19 mouse cellular contexts compared by ENCODE assay signal in genomic region chr4:132051321-132052275, GRCm38 (mm10). TPM values are rescaled to one million over a fixed set of nuclear protein-coding genes. Genes with fewer than 3 reads are reported as not detected.
DNase-seq lines count a peak whose midpoint lies in the region; ATAC-seq lines count a peak whose summit lies in the region.
"Had no signal": no experiment of that assay in that cellular context is flagged by ENCODE, and none has a peak within 500 bp of the region (broad histone marks: within the 10 kb centered on the region; RNA-seq: fewer than 3 reads in every experiment).

No protein-coding gene starts in this region.

- no peaks in the 10 kb centered on the region for H3K9me3 ChIP-seq in hindbrain, embryonic 11.5 days (ENCODE audit: control insufficient read depth, low read length)
- no peaks in the 10 kb centered on the region for H3K9me3 ChIP-seq in hindbrain, embryonic 14.5 days (ENCODE audit: control insufficient read depth, low read length)
- no peaks in the 10 kb centered on the region for H3K9me3 ChIP-seq in midbrain, embryonic 14.5 days (ENCODE audit: control insufficient read depth, low read length)
- no peaks in the 10 kb centered on the region for H3K9me3 ChIP-seq in midbrain, embryonic 15.5 days
- H3K9me3 ChIP-seq: embryonic facial prominence, embryonic 10.5 days; limb, embryonic 13.5 days; lung, embryonic 15.5 days had no signal

- H3K27ac ChIP-seq in hindbrain, embryonic 11.5 days (ENCODE audit: low read depth, low read length), result peak overlapping the region; percentile 59; the same call in 1 of the 2 replicates
- H3K27ac ChIP-seq in hindbrain, embryonic 14.5 days, result no peak overlapping the region
- no peak overlapping the region for H3K27ac ChIP-seq in midbrain, embryonic 14.5 days (replicated peaks; ENCODE audit: low read depth, low read length)
- no peak overlapping the region for H3K27ac ChIP-seq in midbrain, embryonic 15.5 days
- H3K27ac ChIP-seq: embryonic facial prominence, embryonic 10.5 days; limb, embryonic 13.5 days; lung, embryonic 15.5 days; macrophage had no signal

- H3K36me3 ChIP-seq in hindbrain, embryonic 11.5 days (ENCODE audit: control insufficient read depth, insufficient read depth, low read length), result no peaks in the 10 kb centered on the region
- H3K36me3 ChIP-seq in hindbrain, embryonic 14.5 days (replicated peaks; ENCODE audit: control insufficient read depth, insufficient read depth), result no peaks in the 10 kb centered on the region
- H3K36me3 ChIP-seq in midbrain, embryonic 14.5 days (ENCODE audit: control insufficient read depth, insufficient read depth, low read length), result no peaks in the 10 kb centered on the region
- no peaks in the 10 kb centered on the region for H3K36me3 ChIP-seq in midbrain, embryonic 15.5 days (replicated peaks)
- H3K36me3 ChIP-seq: embryonic facial prominence, embryonic 10.5 days; limb, embryonic 13.5 days; lung, embryonic 15.5 days had no signal

- no peaks in the 10 kb centered on the region; the same call in 1 of the 2 replicates for H3K27me3 ChIP-seq in hindbrain, embryonic 11.5 days (ENCODE audit: control insufficient read depth, insufficient read depth, low read length)
- no peaks in the 10 kb centered on the region for H3K27me3 ChIP-seq in hindbrain, embryonic 14.5 days (ENCODE audit: control insufficient read depth, insufficient read depth, low read length)
- no peaks in the 10 kb centered on the region; the same call in 1 of the 2 replicates for H3K27me3 ChIP-seq in midbrain, embryonic 14.5 days (ENCODE audit: control insufficient read depth, insufficient read depth, low read length)
- no peaks in the 10 kb centered on the region for H3K27me3 ChIP-seq in midbrain, embryonic 15.5 days (replicated peaks)
- H3K27me3 ChIP-seq: lung, embryonic 15.5 days had no signal

- H3K4me2 ChIP-seq in hindbrain, embryonic 11.5 days (replicated peaks; ENCODE audit: low read depth, low read length), result no peak overlapping the region
- no peak overlapping the region for H3K4me2 ChIP-seq in hindbrain, embryonic 14.5 days (replicated peaks)
- no peak overlapping the region for H3K4me2 ChIP-seq in midbrain, embryonic 14.5 days (ENCODE audit: low read length)
- no peak overlapping the region for H3K4me2 ChIP-seq in midbrain, embryonic 15.5 days
- H3K4me2 ChIP-seq: limb, embryonic 13.5 days; lung, embryonic 15.5 days had no signal

- no peak overlapping the region for H3K9ac ChIP-seq in hindbrain, embryonic 11.5 days (ENCODE audit: low read depth, low read length)
- no peak overlapping the region for H3K9ac ChIP-seq in hindbrain, embryonic 14.5 days
- no peak overlapping the region for H3K9ac ChIP-seq in midbrain, embryonic 14.5 days (replicated peaks; ENCODE audit: low read length)
- H3K9ac ChIP-seq in midbrain, embryonic 15.5 days, result no peak overlapping the region
- H3K9ac ChIP-seq: limb, embryonic 13.5 days; lung, embryonic 15.5 days had no signal

- H3K4me3 ChIP-seq in hindbrain, embryonic 11.5 days (ENCODE audit: low read depth, low read length), result no peak overlapping the region
- H3K4me3 ChIP-seq in hindbrain, embryonic 14.5 days (replicated peaks; ENCODE audit: low read length), result no peak overlapping the region
- no peak overlapping the region for H3K4me3 ChIP-seq in midbrain, embryonic 14.5 days (replicated peaks; ENCODE audit: low read depth, low read length)
- no peak overlapping the region for H3K4me3 ChIP-seq in midbrain, embryonic 15.5 days
- H3K4me3 ChIP-seq: embryonic facial prominence, embryonic 10.5 days; limb, embryonic 13.5 days; lung, embryonic 15.5 days; myocyte had no signal

- WGBS in hindbrain, embryonic 11.5 days, result 68% methylated on average over 10 of the region's 10 CpGs
- WGBS in hindbrain, embryonic 14.5 days, result 41% methylated on average over 10 of the region's 10 CpGs
- 35% methylated on average over 10 of the region's 10 CpGs for WGBS in midbrain, embryonic 14.5 days
- WGBS in midbrain, embryonic 15.5 days, result 45% methylated on average over 10 of the region's 10 CpGs

- 0 out of 2 replicates have a peak, but pooled peaks cover 2% of the 10 kb centered on the region for H3K4me1 ChIP-seq in hindbrain, embryonic 11.5 days (replicated peaks; ENCODE audit: control insufficient read depth, insufficient read depth, low read length)
- H3K4me1 ChIP-seq in hindbrain, embryonic 14.5 days (replicated peaks; ENCODE audit: control insufficient read depth, insufficient read depth, low read length), result peaks cover 15% of the 10 kb centered on the region
- peaks cover 28% of the 10 kb centered on the region for H3K4me1 ChIP-seq in midbrain, embryonic 14.5 days (ENCODE audit: control insufficient read depth, insufficient read depth, low read length)
- peaks cover 19% of the 10 kb centered on the region for H3K4me1 ChIP-seq in midbrain, embryonic 15.5 days

- peak; percentile 49 for ATAC-seq in hindbrain, embryonic 11.5 days (ENCODE audit: low FRiP score)
- ATAC-seq in hindbrain, embryonic 14.5 days (ENCODE audit: low FRiP score), result no peak
- ATAC-seq in midbrain, embryonic 14.5 days (ENCODE audit: low FRiP score, low TSS enrichment), result no peak
- ATAC-seq in midbrain, embryonic 15.5 days (replicated peaks), result no peak

- DNase-seq in embryo, embryonic 10.5 days (ENCODE audit: low spot score), result peak; percentile 33
- DNase-seq in embryo, embryonic 10 days (ENCODE audit: low spot score), result no peak
- DNase-seq in hindbrain, embryonic 11.5 days (ENCODE audit: low spot score), result peak; percentile 70
- DNase-seq in hindbrain, embryonic 14.5 days (ENCODE audit: low spot score), result no peak
- peak; percentile 64 for DNase-seq in midbrain, embryonic 14.5 days
- peak; percentile 71 for DNase-seq in retina, embryonic 14.5 days (ENCODE audit: low spot score)
- no peak for DNase-seq in cerebellum, adult 11 months
- DNase-seq: heart, adult 11 months; kidney, adult 18-20 months; kidney, postnatal 36 days; layer of hippocampus, adult 9-11 months; right cerebral cortex, postnatal 25 days; thymus, postnatal 36 days had no signal

RNA-seq across cellular contexts. Expression of gene Gm10300, which starts 22.9 kb away (rescaled TPM):
- 0.06 and 0.08 TPM in 2 replicates for polyA plus RNA-seq in hindbrain, embryonic 11.5 days (2014; fragmentation: Nextera tagmentation; extraction: Ambion mirVana)
- polyA plus RNA-seq in hindbrain, embryonic 14.5 days (2014; fragmentation: Nextera tagmentation; extraction: Ambion mirVana), result not detected in 2 replicates
- polyA plus RNA-seq in midbrain, embryonic 14.5 days (2014; fragmentation: Nextera tagmentation; extraction: Ambion mirVana), result not detected in 2 replicates
- 0.08 TPM in 1 of 2 replicates, not detected in the other for polyA plus RNA-seq in midbrain, embryonic 15.5 days (2015; fragmentation: Nextera tagmentation; extraction: Ambion mirVana)
- polyA plus RNA-seq: embryonic facial prominence, embryonic 10.5 days; limb, embryonic 13.5 days had no signal

RNA-seq across cellular contexts. Expression of gene Epb41, which starts 23.5 kb away (rescaled TPM):
- 208 and 223 TPM in 2 replicates for polyA plus RNA-seq in hindbrain, embryonic 11.5 days (2014; fragmentation: Nextera tagmentation; extraction: Ambion mirVana)
- polyA plus RNA-seq in hindbrain, embryonic 14.5 days (2014; fragmentation: Nextera tagmentation; extraction: Ambion mirVana), result 73.3 and 82.9 TPM in 2 replicates
- 88.3 and 116 TPM in 2 replicates for polyA plus RNA-seq in midbrain, embryonic 14.5 days (2014; fragmentation: Nextera tagmentation; extraction: Ambion mirVana)
- 74.4 and 80.1 TPM in 2 replicates for polyA plus RNA-seq in midbrain, embryonic 15.5 days (2015; fragmentation: Nextera tagmentation; extraction: Ambion mirVana)

Comparison
In these comparisons a context has a peak if more than half of its experiments do, and no peak if none do; other contexts are left out.
1. DNase-seq: peak in embryo, embryonic 10.5 days (single experiment), hindbrain, embryonic 11.5 days (single experiment), midbrain, embryonic 14.5 days (single experiment) and retina, embryonic 14.5 days (single experiment); none in embryo, embryonic 10 days (single experiment), hindbrain, embryonic 14.5 days (single experiment) and cerebellum, adult 11 months (single experiment).